Mouse (Mus musculus): Measurements from ENCODE around the gene Fkbp5.
"Not testable (repeated sequence)": the region's sequence is repeated elsewhere in the genome, so short reads cannot be mapped to it uniquely, and the experiment has no call there.

The Fkbp5 gene

GRCm38 (mm10) chr17:28452889-28453288, 64.4 kb downstream of the Fkbp5 start:
- DNase-seq, result no peak

- no peak for DNase-seq
Observed at GRCm38 (mm10) chr17:28451914-28452313, 65.4 kb downstream of the Fkbp5 start.

DNA sequence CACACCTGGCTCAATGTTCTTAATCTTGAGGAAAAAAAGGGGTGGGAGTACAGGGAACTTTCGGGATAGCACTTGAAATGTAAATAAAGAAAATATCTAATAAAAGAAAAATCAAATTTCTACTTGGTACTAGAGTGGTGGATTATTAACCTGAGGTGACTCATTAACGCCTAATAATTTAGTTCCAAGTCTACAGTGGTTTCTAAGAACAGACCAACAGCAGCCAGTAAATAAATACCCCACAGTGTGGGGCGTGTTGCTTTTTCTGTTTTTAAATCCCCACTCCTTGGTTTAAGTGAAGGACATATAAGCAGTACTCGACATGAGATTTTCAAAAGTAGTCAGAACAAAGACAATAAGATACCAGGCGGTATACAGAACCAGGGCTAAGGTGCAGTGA, 65.8 kb downstream of the Fkbp5 start:
- no peak for DNase-seq

DNA sequence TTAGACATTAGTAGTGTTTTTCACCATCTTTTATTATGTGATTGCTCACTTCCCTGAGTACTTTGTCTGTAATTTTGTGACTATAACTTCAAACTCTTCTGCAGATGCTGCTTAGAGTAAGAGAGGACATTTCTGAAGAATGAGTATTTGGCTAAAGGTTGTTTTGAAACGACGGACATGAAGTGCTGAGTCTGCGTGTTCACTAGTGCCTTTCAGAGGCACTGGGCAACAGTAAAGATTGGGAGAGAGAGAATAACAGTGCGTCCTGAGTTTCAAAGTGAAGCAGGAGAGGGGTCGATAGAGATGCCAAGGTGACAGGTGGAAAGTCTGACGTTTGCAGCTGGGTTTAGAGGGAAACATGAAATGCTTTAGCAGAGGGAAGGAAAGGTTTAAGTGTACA, 69.1 kb downstream of the Fkbp5 start:
- no peak for DNase-seq

DNA sequence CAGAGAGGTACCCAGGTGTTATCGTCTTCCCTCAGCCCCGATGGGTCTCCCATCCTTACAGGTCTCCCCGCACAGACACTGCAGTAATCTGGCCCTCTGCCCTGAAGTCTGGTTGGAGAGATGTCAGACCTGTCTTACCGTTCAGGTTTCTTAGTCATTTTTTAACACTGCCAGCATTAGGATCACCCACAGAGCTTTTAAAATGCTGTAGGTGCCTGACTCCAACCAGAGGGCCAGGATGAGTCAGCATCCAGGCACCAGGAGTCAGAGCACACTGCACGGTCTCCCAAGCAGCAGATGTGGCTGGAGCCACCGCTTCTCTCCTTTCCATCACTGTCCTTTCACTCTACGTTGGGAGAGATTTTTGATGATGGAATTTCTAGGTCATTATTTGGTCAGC, 69.5 kb downstream of the Fkbp5 start:
- no peak for DNase-seq

GRCm38 (mm10) chr17:28446820-28447168, 70.5 kb downstream of the Fkbp5 start:
- DNase-seq, result no peak

DNA sequence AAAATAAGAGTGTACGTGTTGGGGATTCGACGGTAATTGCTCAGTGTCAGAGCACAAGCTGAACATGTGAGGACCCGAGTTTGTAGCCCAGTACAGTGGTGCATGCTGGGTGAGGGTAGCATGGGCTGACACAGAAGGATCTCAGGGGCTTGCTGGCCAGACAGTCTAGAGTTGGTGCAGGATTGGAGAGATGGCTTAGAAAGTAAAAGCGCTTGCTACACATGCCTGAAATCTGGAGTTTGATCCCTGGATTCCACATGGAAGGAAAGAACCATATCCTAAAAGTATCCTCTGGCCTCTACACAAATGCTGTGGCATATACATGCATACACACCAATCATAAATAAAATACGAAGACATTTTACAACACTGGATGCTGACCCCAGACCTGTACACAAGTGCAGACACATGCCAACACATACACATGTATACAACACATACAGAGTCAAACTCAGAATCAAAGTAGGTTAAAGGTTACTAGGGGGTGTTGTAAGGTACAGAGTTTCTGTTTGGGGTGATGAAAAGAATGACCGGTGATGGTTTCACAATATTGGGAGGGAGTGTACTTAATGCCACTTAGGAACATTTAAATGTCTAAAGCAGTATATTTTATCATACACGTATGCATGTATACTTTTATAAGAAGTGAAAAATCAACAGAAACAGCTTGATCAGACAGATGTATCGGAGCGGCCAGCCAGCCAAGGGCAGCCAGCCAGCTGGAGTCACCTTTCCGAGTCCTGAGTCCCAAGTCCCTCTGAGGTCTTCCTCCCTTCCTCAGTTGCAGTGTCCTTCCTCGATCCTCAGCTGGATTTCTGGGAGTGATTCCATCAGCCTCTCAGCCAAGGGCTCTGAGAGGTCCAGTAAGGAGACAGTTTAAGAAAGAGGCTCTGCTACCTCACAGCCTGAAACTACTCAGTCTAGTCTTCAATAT, 71.2 kb downstream of the Fkbp5 start:
- no peak for DNase-seq

DNA sequence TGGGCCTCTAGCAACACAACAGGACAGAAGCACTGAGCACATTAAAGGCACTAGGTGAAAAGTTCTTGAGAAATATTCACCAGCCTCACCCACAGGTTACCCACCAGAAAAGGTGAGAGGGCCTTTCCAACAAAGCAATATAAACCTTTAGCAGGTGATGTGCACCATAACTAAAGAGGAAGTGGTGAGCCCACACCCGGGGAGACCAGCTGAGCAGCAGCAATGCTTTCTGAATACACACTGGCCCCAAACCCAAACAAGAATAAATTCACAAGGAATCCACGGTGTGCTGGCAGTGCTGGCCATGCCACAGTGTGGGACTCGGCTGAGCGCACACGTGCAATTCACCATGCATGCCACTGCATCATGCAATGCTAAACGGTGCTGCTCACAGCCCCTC, 74.7 kb downstream of the Fkbp5 start:
- DNase-seq, result peak; percentile 38 to 41

GRCm38 (mm10) chr17:28438342-28439115, 78.8 kb downstream of the Fkbp5 start:
- DNase-seq, result no peak

GRCm38 (mm10) chr17:28437938-28438337, 79.4 kb downstream of the Fkbp5 start:
- DNase-seq, result no peak

- DNase-seq, result no peak
Observed at GRCm38 (mm10) chr17:28434921-28435485, 82.3 kb downstream of the Fkbp5 start.

DNA sequence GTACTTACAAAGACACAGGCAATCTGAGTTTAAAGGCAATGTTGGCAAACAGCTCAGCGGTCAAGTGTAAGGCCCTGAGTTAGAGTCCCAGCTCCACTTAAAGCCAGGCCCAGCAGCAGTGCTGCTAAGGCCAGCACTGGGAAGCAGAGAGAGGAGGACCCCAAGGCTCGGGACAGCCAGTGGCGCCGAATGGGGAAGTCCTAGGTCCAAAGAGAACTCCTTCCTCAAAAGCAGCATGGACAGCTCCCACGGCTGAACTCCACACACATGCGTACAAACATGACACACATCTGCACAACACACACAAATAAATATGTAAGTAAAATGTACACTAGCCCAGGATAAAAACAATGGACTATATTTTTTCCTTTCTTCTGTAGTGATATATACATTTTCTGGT, 84.3 kb downstream of the Fkbp5 start:
- no peak for DNase-seq

DNA sequence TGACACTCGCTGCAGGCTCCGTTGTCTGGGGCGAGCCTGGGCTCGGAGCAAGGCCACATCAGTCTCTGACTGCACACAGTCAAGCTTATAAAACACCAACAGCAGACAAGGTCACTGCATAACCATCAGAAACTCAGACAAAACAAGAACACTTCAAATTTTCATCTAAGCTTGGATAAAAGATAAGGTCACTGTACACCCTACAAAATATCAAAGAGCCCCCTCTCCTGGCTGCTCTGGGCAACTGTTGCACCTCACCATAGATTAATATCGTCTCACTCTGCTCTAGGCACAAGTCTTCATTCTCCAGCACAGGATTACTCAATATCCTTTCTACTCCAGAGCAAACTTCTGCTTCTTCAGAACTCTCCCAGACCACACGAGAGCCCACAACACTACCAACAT, 85.4 kb downstream of the Fkbp5 start:
- DNase-seq, result no peak

GRCm38 (mm10) chr17:28431038-28431437, 86.3 kb downstream of the Fkbp5 start:
- DNase-seq, result no peak

DNA sequence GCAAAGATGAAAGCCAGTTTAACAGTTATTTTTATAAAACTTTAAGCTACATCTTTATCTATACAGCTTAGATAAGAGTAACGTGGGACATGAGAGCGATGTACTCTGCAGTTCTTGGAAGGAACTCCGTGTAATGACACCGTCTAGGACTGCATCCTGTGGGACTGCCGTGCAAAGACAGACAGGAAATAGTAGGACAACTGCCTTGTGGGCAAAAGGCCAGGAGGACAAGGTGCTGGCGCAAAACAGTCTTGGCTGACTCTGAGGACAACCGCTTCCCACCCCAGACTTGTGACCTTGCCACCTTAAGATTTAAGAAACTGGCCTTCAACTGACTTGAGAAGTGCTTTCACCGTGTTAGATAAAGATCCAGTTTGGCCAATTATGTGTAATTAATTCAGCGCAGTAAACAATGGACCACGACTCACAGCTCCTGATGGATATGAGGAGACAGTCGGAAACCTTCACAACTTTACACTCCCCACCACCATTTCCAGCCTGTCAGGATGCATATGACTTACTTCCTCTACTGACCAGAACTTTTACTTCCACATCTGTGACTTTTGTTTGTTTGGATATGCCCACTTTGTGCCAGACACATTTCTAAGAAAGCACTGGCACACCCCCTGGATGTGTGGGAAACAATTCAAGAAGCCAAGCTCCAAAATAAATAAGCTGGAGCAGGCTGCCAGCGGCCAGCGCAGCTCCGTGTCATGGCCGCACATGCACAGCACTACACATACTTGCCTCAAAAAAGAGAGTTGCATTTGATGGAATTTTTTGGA, 88.7 kb downstream of the Fkbp5 start:
- DNase-seq, result no peak

DNA sequence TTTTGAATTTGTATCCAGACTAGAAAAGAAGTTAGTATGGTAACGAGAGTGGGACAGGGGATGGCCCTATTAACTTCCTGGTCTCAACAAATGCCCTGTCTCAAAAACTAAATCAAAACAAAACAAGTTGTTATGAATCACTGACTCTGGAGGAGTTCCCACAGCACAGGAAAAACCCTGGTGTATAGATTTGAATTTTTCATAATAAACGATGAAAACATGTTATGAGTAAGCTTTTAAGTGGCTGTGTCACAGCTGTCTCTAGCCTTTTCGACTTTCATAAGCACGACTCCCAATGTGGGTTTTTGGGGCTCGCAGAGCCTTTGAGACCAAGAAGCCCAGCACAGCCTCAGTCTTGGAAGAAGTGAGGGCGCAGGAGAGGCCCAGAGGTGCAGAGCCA, 89.7 kb downstream of the Fkbp5 start:
- DNase-seq, result no peak

DNA sequence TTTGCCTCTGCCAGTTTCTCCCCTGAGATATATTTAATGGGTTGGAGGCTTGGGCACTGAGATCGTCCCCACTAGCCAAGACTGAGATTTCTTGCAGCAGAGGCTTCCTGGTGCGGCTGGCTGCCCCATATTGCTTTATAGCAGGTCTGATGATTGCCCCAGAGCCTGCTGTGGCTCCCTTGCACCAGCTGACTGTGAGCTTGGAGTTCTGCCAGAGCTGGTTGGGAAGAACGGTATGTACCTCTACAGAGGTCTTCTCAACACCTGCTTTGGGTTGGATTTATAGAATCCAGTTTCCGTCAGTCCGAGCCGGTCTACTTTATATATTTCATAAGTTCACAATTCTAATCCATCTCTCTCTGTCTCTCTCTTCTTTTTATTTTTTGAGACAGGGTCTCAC, 93.0 kb downstream of the Fkbp5 start:
- DNase-seq, result no peak

DNA sequence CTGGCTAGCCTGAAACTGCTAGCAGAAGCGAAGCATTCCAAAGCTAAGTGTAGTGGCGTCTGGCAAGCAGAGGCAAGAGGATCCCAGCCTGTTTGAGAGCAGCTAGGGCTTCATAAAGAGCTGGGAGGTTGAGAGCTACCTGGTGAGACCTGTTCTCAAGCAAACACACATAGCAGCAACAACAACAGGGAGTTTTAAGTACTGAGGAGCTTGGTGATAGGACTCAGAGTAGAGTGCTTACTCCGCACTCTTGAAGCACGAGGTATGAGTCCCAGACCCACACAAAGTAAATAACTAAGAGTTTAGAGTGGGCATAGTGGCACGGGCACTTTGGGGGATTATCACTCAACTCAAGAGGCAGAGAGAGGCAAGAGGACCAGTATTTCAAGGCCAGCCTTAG, 96.3 kb downstream of the Fkbp5 start:
- DNase-seq, result no peak

GRCm38 (mm10) chr17:28420229-28421051, 96.9 kb downstream of the Fkbp5 start:
- no peak for DNase-seq

GRCm38 (mm10) chr17:28419636-28420035, 97.7 kb downstream of the Fkbp5 start:
- no peak for DNase-seq

DNA sequence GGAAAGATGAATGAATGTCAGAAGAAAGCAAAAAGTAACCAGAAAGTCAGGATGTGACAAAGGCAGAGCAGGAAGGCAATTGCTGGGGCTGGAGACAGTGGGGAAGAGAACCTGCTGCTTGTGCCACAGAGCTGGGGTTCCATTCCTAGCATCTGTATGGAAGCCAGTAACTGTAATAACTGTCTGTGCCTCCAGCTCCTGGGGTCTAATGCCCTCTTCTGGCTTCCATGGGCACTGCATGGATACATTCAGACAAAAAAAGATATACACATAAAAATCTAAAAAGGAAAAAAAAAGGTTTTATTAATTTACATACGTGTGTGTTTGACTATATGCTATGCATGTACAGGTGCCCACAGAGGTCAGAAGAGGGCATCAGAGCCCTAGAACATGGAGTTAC, 98.4 kb downstream of the Fkbp5 start:
- DNase-seq, result no peak

GRCm38 (mm10) chr17:28418481-28418880, 98.8 kb downstream of the Fkbp5 start:
- DNase-seq, result not testable (repeated sequence)
